Mouse (Mus musculus): Measurements from ENCODE around the gene Crybb1. TPM values are rescaled to one million over a fixed set of nuclear protein-coding genes. Genes with fewer than 3 reads are reported as not detected.

Crybb1 gene
- polyA plus RNA-seq, 1 experiment: 1.6 TPM

GRCm38 (mm10) chr5:112237866-112238570, 17.6 kb upstream of the Crybb1 start:
- DNase-seq (ENCODE audit: low read depth): peak; percentile 66
- TF ChIP-seq POLR2A (IDR thresholded peaks at IDR 0.05; ENCODE audit: borderline replicate concordance, extremely low read depth, insufficient read depth, insufficient read length, poor library complexity, severe bottlenecking): no peak
- no peak for TF ChIP-seq CTCF (IDR thresholded peaks at IDR 0.05; ENCODE audit: borderline replicate concordance, extremely low read depth, insufficient read depth, insufficient read length)

GRCm38 (mm10) chr5:112238781-112239482, 16.7 kb upstream of the Crybb1 start:
- DNase-seq (ENCODE audit: low read depth): peak; percentile 90
- TF ChIP-seq POLR2A (IDR thresholded peaks at IDR 0.05; ENCODE audit: borderline replicate concordance, extremely low read depth, insufficient read depth, insufficient read length, poor library complexity, severe bottlenecking) (no peak), CTCF (IDR thresholded peaks at IDR 0.05; ENCODE audit: borderline replicate concordance, extremely low read depth, insufficient read depth, insufficient read length) (no peak)

- TF ChIP-seq POLR2A (IDR thresholded peaks at IDR 0.05; ENCODE audit: borderline replicate concordance, extremely low read depth, insufficient read depth, insufficient read length, poor library complexity, severe bottlenecking): no peak
- peak; percentile 98 for TF ChIP-seq CTCF (IDR thresholded peaks at IDR 0.05; ENCODE audit: borderline replicate concordance, extremely low read depth, insufficient read depth, insufficient read length)
- DNase-seq (ENCODE audit: low read depth): peak; percentile 90
Observed at GRCm38 (mm10) chr5:112240761-112241160, 14.9 kb upstream of the Crybb1 start.

GRCm38 (mm10) chr5:112241849-112242248, 13.8 kb upstream of the Crybb1 start:
- TF ChIP-seq POLR2A (IDR thresholded peaks at IDR 0.05; ENCODE audit: borderline replicate concordance, extremely low read depth, insufficient read depth, insufficient read length, poor library complexity, severe bottlenecking): no peak
- no peak for TF ChIP-seq CTCF (IDR thresholded peaks at IDR 0.05; ENCODE audit: borderline replicate concordance, extremely low read depth, insufficient read depth, insufficient read length)
- DNase-seq (ENCODE audit: low read depth): no peak

GRCm38 (mm10) chr5:112242361-112242778, 13.2 kb upstream of the Crybb1 start:
- no peak for DNase-seq (ENCODE audit: low read depth)
- no peak for TF ChIP-seq POLR2A (IDR thresholded peaks at IDR 0.05; ENCODE audit: borderline replicate concordance, extremely low read depth, insufficient read depth, insufficient read length, poor library complexity, severe bottlenecking)
- no peak for TF ChIP-seq CTCF (IDR thresholded peaks at IDR 0.05; ENCODE audit: borderline replicate concordance, extremely low read depth, insufficient read depth, insufficient read length)

- TF ChIP-seq POLR2A (IDR thresholded peaks at IDR 0.05; ENCODE audit: borderline replicate concordance, extremely low read depth, insufficient read depth, insufficient read length, poor library complexity, severe bottlenecking) (no peak), CTCF (IDR thresholded peaks at IDR 0.05; ENCODE audit: borderline replicate concordance, extremely low read depth, insufficient read depth, insufficient read length) (no peak)
- DNase-seq (ENCODE audit: low read depth): no peak
Observed at GRCm38 (mm10) chr5:112243041-112243440, 12.6 kb upstream of the Crybb1 start.

GRCm38 (mm10) chr5:112243539-112244274, 11.9 kb upstream of the Crybb1 start:
- DNase-seq (ENCODE audit: low read depth): no peak
- TF ChIP-seq POLR2A (IDR thresholded peaks at IDR 0.05; ENCODE audit: borderline replicate concordance, extremely low read depth, insufficient read depth, insufficient read length, poor library complexity, severe bottlenecking) (no peak), CTCF (IDR thresholded peaks at IDR 0.05; ENCODE audit: borderline replicate concordance, extremely low read depth, insufficient read depth, insufficient read length) (no peak)

- DNase-seq (ENCODE audit: low read depth): no peak
- TF ChIP-seq POLR2A (IDR thresholded peaks at IDR 0.05; ENCODE audit: borderline replicate concordance, extremely low read depth, insufficient read depth, insufficient read length, poor library complexity, severe bottlenecking): no peak
Observed at GRCm38 (mm10) chr5:112244275-112244562, 11.4 kb upstream of the Crybb1 start.

- TF ChIP-seq POLR2A (IDR thresholded peaks at IDR 0.05; ENCODE audit: borderline replicate concordance, extremely low read depth, insufficient read depth, insufficient read length, poor library complexity, severe bottlenecking) (no peak), CTCF (IDR thresholded peaks at IDR 0.05; ENCODE audit: borderline replicate concordance, extremely low read depth, insufficient read depth, insufficient read length) (no peak)
- no peak for DNase-seq (ENCODE audit: low read depth)
Observed at GRCm38 (mm10) chr5:112244890-112245615, 10.6 kb upstream of the Crybb1 start.

- DNase-seq (ENCODE audit: low read depth): no peak
Observed at GRCm38 (mm10) chr5:112247399-112247798, 8.2 kb upstream of the Crybb1 start.

GRCm38 (mm10) chr5:112249106-112249505, 6.5 kb upstream of the Crybb1 start:
- TF ChIP-seq CTCF (IDR thresholded peaks at IDR 0.05; ENCODE audit: borderline replicate concordance, extremely low read depth, insufficient read depth, insufficient read length) (no peak), POLR2A (IDR thresholded peaks at IDR 0.05; ENCODE audit: borderline replicate concordance, extremely low read depth, insufficient read depth, insufficient read length, poor library complexity, severe bottlenecking) (no peak)
- DNase-seq (ENCODE audit: low read depth): no peak

More at GRCm38 (mm10) chr5:112247399-112247798, 8.2 kb upstream of the Crybb1 start:
- TF ChIP-seq POLR2A (IDR thresholded peaks at IDR 0.05; ENCODE audit: borderline replicate concordance, extremely low read depth, insufficient read depth, insufficient read length, poor library complexity, severe bottlenecking) (no peak), CTCF (IDR thresholded peaks at IDR 0.05; ENCODE audit: borderline replicate concordance, extremely low read depth, insufficient read depth, insufficient read length) (no peak)
